Mouse (Mus musculus) left cerebral cortex, adult 11 months (tissue): Measurements from ENCODE around the gene Gzma.

ENCODE experiments used
- DNase-seq: peaks from one replicate; pipeline ENCODE4 v3.0.0; 2022; ENCODE audit warnings: low spot score

Gzma gene

GRCm38 (mm10) chr13:113046211-113046883 is 54.4 kb downstream of the Gzma start, which contains the start of gene Gpx8:
Gpx8 (minus strand) TSS chr13:113046410.
- no peak for DNase-seq

- DNase-seq = no peak
These were observed 55.2 kb downstream of the Gzma start for GRCm38 (mm10) chr13:113045458-113046110.

GRCm38 (mm10) chr13:113044876-113045275 is 55.9 kb downstream of the Gzma start:
- DNase-seq = no peak
